Mouse (Mus musculus) MEL (cell line): ENCODE measurements around the gene C77080. TPM values are rescaled to one million over a fixed set of nuclear protein-coding genes. Genes with fewer than 3 reads are reported as not detected.

Source experiments
- DNase-seq: peaks from one replicate; pipeline ENCODE4 v3.0.0; 2011; ENCODE audit warnings: low read depth, low spot score
- H3K27ac ChIP-seq: 2 replicates; pipeline ENCODE4 v1.5.1; 2012; ENCODE audit warnings: low read depth, mild to moderate bottlenecking, control low read depth, low read length, moderate library complexity; ENCODE audit not compliant: control insufficient read depth
- H3K27me3 ChIP-seq, 2 experiments: fragments of 150-350 bp in 1 of 2; sonication (generic) in 1 of 2; 2 replicates each; pipeline ENCODE4 v1.6.1; 2012; ENCODE audit warnings: low read length in 2 of 2, mild to moderate bottlenecking in 2 of 2, improper control_type of control experiment in 1 of 2, moderate library complexity in 1 of 2; ENCODE audit not compliant: insufficient read depth in 2 of 2, control insufficient read depth in 1 of 2
- H3K36me3 ChIP-seq, 2 experiments: 2 replicates each; pipeline ENCODE4 v1.6.1; 2012 to 2014; ENCODE audit warnings: low read length in 2 of 2, improper control_type of control experiment in 1 of 2, inconsistent platforms in 1 of 2, mild to moderate bottlenecking in 1 of 2; ENCODE audit not compliant: insufficient read depth in 2 of 2, control insufficient read depth in 1 of 2
- H3K4me1 ChIP-seq, 2 experiments: fragments of 150-350 bp in 1 of 2; sonication (generic) in 1 of 2; 2 replicates each; pipeline ENCODE4 v1.6.1; 2012; ENCODE audit warnings: low read length in 2 of 2, improper control_type of control experiment in 1 of 2, mild to moderate bottlenecking in 1 of 2; ENCODE audit not compliant: insufficient read depth in 2 of 2, control insufficient read depth in 1 of 2
- H3K4me3 ChIP-seq, 2 experiments: fragments of 150-350 bp in 1 of 2; sonication (generic) in 1 of 2; 2 replicates each; pipeline ENCODE4 v1.5.1; 2012; ENCODE audit warnings: low read depth in 2 of 2, low read length in 2 of 2, mild to moderate bottlenecking in 2 of 2, moderate library complexity in 2 of 2, control low read depth in 1 of 2, improper control_type of control experiment in 1 of 2; ENCODE audit not compliant: control insufficient read depth in 1 of 2, insufficient read depth in 1 of 2
- H3K79me2 ChIP-seq: 2 replicates; pipeline ENCODE4 v1.6.1; 2012; ENCODE audit warnings: mild to moderate bottlenecking, low read length, moderate library complexity; ENCODE audit not compliant: control insufficient read depth, poor library complexity, insufficient read depth
- H3K9ac ChIP-seq: 2 replicates; pipeline ENCODE4 v1.6.1; 2012; ENCODE audit warnings: low read depth, mild to moderate bottlenecking, control low read depth, low read length, moderate library complexity; ENCODE audit not compliant: control insufficient read depth, poor library complexity, severe bottlenecking
- H3K9me3 ChIP-seq: fragments of 150-350 bp; sonication (generic); replicated peaks from 2 replicates; pipeline ENCODE4 v1.6.1; 2012; ENCODE audit warnings: mild to moderate bottlenecking, low read length, improper control_type of control experiment, moderate library complexity; ENCODE audit not compliant: insufficient read depth
- CHD1 ChIP-seq: IDR thresholded peaks from 2 replicates; pipeline ENCODE4 v1.6.1; 2012; ENCODE audit warnings: low read depth, mild to moderate bottlenecking, inconsistent platforms, low read length, improper control_type of control experiment
- EP300 ChIP-seq, 2 experiments: IDR thresholded peaks; 2 replicates each; pipeline ENCODE4 v1.6.1; 2011; ENCODE audit warnings: improper control_type of control experiment in 2 of 2, low read length in 2 of 2, low read depth in 1 of 2, mild to moderate bottlenecking in 1 of 2
- GATA1 ChIP-seq: IDR thresholded peaks from 2 replicates; pipeline ENCODE4 v1.6.1; 2011; ENCODE audit warnings: low read depth, low read length, improper control_type of control experiment
- MAFK ChIP-seq: IDR thresholded peaks from 2 replicates; pipeline ENCODE4 v1.6.1; 2011; ENCODE audit warnings: low read depth, mild to moderate bottlenecking, low read length, improper control_type of control experiment, borderline replicate concordance
- MAZ ChIP-seq: IDR thresholded peaks from 2 replicates; pipeline ENCODE4 v1.6.1; 2012; ENCODE audit warnings: low read depth, mild to moderate bottlenecking, inconsistent platforms, low read length, improper control_type of control experiment
- MXI1 ChIP-seq: IDR thresholded peaks from 2 replicates; pipeline ENCODE4 v1.6.1; 2011; ENCODE audit warnings: mild to moderate bottlenecking, low read depth, low read length, improper control_type of control experiment
- MYB ChIP-seq: IDR thresholded peaks from 2 replicates; pipeline ENCODE4 v1.6.1; 2011; ENCODE audit warnings: mild to moderate bottlenecking, low read depth, low read length, improper control_type of control experiment
- SMC3 ChIP-seq: IDR thresholded peaks from 2 replicates; pipeline ENCODE4 v1.6.1; 2011; ENCODE audit warnings: low read depth, low read length, improper control_type of control experiment
- TAL1 ChIP-seq: IDR thresholded peaks from 2 replicates; pipeline ENCODE4 v1.6.1; 2012; ENCODE audit warnings: mild to moderate bottlenecking, inconsistent platforms, low read length, moderate library complexity, mixed read lengths
- TCF12 ChIP-seq: IDR thresholded peaks from 2 replicates; pipeline ENCODE4 v1.6.1; 2014; ENCODE audit warnings: low read depth, mild to moderate bottlenecking, inconsistent platforms, low read length, improper control_type of control experiment, moderate library complexity
- USF1 ChIP-seq: IDR thresholded peaks from 2 replicates; pipeline ENCODE4 v1.6.1; 2014; ENCODE audit warnings: low read depth, mild to moderate bottlenecking, inconsistent platforms, low read length, improper control_type of control experiment, moderate library complexity
- ZKSCAN1 ChIP-seq: IDR thresholded peaks from 2 replicates; pipeline ENCODE4 v1.6.1; 2012; ENCODE audit warnings: low read depth, mild to moderate bottlenecking, inconsistent platforms, low read length, improper control_type of control experiment, moderate library complexity
- polyA plus RNA-seq, 2 experiments: library from polyadenylated mRNA; stranded (reverse) in 1 of 2; unstranded in 1 of 2; fragments of >175 nt in 1 of 2; fragments of >200 nt in 1 of 2; gene quantifications; 2 replicates each; pipeline versions ENCODE4 v1.2.1 to v1.2.4; 2012; ENCODE audit warnings: low replicate concordance in 2 of 2, low read depth in 1 of 2; ENCODE audit not compliant: insufficient read length in 2 of 2, insufficient read depth in 1 of 2, missing spikeins in 1 of 2
- total RNA-seq: library from RNA; depleted of rRNA; stranded (reverse); fragments of 300-350 nt; gene quantifications from 2 replicates; pipeline ENCODE4 v1.2.3, GENCODE M21; 2012

The C77080 gene
- total and polyA plus RNA-seq, 3 experiments, result 0.92 to 6.9 TPM; not detected in 1

DNA sequence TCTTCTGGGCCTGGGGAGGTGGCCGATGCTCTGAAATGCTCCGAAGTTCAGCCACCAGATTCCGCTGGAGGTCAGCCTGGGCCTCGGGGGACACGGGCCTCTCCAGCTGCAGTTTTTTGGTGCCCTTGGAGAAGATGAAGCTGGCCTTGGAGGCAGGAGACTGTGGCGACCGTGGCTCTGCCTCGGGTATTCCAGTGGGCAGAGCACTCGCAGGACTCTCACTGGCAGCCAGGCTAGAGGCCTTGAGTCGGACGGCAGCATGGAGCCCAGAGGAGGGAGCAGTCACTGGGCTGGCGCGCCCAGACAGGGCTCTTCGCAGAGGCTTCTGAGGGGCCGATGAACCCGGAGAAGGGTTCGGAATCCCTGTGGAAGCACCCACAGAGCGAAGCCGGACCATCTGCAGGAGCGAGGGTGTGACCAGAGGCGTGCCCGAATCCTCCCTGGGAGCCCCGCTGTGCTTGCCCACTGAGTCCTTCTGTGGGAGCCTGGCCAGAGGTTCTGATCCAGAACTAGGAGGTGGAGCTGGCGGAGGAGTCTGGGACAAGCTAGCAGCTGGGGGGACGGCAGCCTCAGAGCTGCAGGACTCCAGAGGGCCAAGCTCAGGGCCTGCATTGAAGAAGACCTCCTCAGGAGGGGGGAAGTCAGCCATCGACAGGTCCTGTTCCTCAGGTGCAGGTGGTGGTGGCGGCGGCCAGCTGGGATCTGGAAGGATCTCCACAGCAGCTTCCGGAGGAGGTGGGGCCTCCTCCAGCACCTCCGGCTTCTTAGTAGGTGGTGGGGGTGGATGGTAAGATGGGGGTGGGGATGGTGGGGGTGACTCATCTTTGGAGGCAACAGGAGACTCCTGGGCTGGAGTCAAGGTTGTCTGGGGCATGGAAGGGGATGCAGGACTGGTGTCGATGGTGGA lies 38.9 kb downstream of the C77080 start:
- H3K36me3 ChIP-seq, result peaks cover 0 to 6% of the 10 kb centered on the region in 2 experiments; a peak in 3 of 4 replicates
- H3K79me2 ChIP-seq, result no peaks in the 10 kb centered on the region
- no peak for TF ChIP-seq TCF12
- TF ChIP-seq ZKSCAN1, result no peak
- TF ChIP-seq SMC3, result no peak
- TF ChIP-seq MYB, result no peak
- no peak for TF ChIP-seq CHD1
- TF ChIP-seq MAZ, result no peak
- TF ChIP-seq TAL1, result no peak
- H3K9me3 ChIP-seq, result no peaks in the 10 kb centered on the region
- peaks cover 4 to 9% of the 10 kb centered on the region in 2 experiments; a peak in 2 of 4 replicates for H3K4me1 ChIP-seq
- no peak overlapping the region for H3K27ac ChIP-seq
- H3K9ac ChIP-seq, result no peak overlapping the region
- no peak overlapping the region for H3K4me3 ChIP-seq
- no peak for DNase-seq
- H3K27me3 ChIP-seq, result no peaks in the 10 kb centered on the region

DNA sequence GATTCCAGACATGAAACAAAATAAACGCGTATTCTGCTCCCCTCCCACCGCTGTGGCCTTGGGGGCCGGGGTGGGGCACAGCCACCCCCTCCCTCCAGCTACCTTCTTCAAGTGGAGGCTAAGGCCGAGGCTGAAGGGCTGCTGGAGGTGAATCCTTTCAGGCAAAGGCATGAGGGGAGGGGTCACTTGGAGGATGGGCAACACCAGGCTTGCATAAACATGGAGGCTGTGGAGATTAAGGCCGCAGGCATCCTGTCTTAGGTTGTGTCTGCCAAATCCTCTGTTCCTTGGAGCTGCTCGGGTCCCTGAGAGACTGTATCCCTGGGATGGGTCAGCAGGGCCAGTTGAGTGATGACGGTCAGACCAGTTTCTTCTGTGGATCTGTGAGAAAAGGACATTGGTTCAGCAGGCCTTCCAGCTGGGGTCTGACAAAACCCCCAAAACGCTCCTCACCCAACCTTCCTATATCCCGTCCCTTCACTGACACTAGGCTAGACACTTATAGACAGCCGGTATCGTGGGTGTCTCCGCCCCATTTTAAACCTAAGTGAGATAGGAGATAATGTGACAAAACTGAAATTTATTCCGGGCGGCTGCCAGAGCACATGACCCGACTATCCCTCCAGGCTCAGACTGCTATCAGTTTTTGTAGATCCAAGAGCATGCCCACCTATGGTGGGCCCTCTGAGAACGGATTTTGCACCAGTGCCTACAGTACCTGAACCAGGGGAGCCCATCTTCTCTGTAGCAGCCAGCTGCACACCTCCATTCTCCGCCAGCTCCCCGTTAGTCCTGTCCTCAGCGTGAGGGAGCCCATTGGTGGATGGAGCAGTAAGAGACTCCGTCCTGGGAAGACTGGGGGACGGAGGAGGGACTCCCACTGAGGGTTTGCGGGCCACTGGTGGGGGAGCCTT lies 39.9 kb downstream of the C77080 start:
- H3K27me3 ChIP-seq, result no peaks in the 10 kb centered on the region
- H3K79me2 ChIP-seq, result no peaks in the 10 kb centered on the region
- H3K9ac ChIP-seq, result no peak overlapping the region
- H3K36me3 ChIP-seq, result peaks cover 0 to 10% of the 10 kb centered on the region in 2 experiments
- H3K9me3 ChIP-seq, result no peaks in the 10 kb centered on the region
- no peak overlapping the region for H3K27ac ChIP-seq
- peaks cover 4 to 9% of the 10 kb centered on the region in 2 experiments; a peak in 2 of 4 replicates for H3K4me1 ChIP-seq
- TF ChIP-seq EP300 (IDR thresholded peaks at IDR 0.05; ENCODE audit: low read depth in 1 of 2, low read length in 2 of 2) (peak in 1 of 2 experiments; percentile 16; a peak in 1 of 4 replicates), USF1 (peak; percentile 82), MXI1 (0 out of 2 replicates have a peak, but pooled peaks have one; percentile 26), MAFK (no peak), GATA1 (0 out of 2 replicates have a peak, but pooled peaks have one; percentile 9)
- no peak overlapping the region for H3K4me3 ChIP-seq
- DNase-seq, result peak; percentile 41
